Mouse (Mus musculus): ENCODE results near the gene Cirbp.
"Not testable (repeated sequence)": the region's sequence is repeated elsewhere in the genome, so short reads cannot be mapped to it uniquely, and the experiment has no call there.

The Cirbp gene

GRCm38 (mm10) chr10:80199440-80200008 lies 33.7 kb downstream of the Cirbp start:
- intact Hi-C loops (cut with DNase I) = no loop called here

GRCm38 (mm10) chr10:80200485-80200884 lies 34.7 kb downstream of the Cirbp start:
- intact Hi-C loops (cut with DNase I) = no loop called here

- intact Hi-C loops (cut with DNase I) = no loop called here
Measured at GRCm38 (mm10) chr10:80204055-80204454, 38.3 kb downstream of the Cirbp start.

- intact Hi-C loops (cut with DNase I) = no loop called here
Measured at GRCm38 (mm10) chr10:80207201-80207600, 41.4 kb downstream of the Cirbp start.

- intact Hi-C loops (cut with DNase I) = no loop called here
Measured at GRCm38 (mm10) chr10:80207676-80208075, 41.9 kb downstream of the Cirbp start.

- intact Hi-C loops (cut with DNase I) = no loop called here
Measured at GRCm38 (mm10) chr10:80208248-80208647, 42.5 kb downstream of the Cirbp start.

- intact Hi-C loops (cut with DNase I) = no loop called here
Measured at GRCm38 (mm10) chr10:80208841-80209371, 43.1 kb downstream of the Cirbp start.

GRCm38 (mm10) chr10:80211547-80212103 lies 45.8 kb downstream of the Cirbp start:
- intact Hi-C loops (cut with DNase I) = not testable (repeated sequence)

- intact Hi-C loops (cut with DNase I) = no loop called here
Measured at GRCm38 (mm10) chr10:80215048-80215772, 49.4 kb downstream of the Cirbp start.

- intact Hi-C loops (cut with DNase I) = no loop called here
Measured at GRCm38 (mm10) chr10:80220676-80221075, 54.9 kb downstream of the Cirbp start.
